Mouse (Mus musculus) ovary, postnatal 10 days (tissue): ENCODE measurements around the gene Ankrd39.
"Not testable (repeated sequence)": the region's sequence is repeated elsewhere in the genome, so short reads cannot be mapped to it uniquely, and the experiment has no call there.

ENCODE experiments used
- DNase-seq: peaks from one replicate; pipeline ENCODE4 v3.0.0; 2022; ENCODE audit warnings: low spot score

Gene Ankrd39

DNA sequence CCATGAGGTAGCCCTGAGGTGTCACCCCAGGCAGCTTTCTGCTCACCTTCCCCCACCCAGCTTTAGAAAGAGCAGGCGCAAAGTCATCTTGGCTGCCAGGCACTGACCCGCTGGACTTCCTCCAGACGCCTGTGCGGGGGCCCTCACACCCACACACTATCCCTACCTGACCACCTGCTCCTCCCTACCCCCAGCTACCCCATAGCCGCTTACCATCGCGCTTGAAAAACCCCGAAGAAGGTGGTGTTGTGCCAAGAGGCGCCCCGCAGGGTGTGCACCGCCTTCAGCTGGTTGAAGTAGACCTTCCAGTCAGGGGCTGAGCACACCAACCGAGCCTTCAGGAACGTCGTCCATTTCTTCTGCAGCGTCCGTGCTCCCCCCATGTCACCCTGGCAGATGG is 5.3 kb upstream of the Ankrd39 start:
- no peak for DNase-seq

DNA sequence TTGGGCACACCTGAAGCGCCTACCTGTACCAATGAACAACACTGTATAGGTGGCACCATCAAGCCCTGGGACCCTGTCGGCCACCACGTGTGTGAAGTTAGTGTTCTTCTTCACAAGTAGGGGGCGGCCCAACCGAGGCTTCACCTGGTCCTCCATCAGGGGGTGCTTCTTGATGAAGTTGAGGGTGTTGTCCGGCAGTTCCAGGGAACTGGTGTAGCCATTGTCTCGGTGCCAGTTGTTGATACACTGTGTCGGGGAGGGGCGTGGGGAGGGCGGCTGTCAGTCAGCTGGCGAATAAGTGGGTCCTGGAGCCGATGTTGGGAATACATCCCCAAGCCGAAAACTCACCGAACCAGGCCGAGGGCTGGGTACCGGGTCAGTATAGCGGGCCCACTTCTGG is 4.7 kb upstream of the Ankrd39 start:
- DNase-seq = no peak

DNA sequence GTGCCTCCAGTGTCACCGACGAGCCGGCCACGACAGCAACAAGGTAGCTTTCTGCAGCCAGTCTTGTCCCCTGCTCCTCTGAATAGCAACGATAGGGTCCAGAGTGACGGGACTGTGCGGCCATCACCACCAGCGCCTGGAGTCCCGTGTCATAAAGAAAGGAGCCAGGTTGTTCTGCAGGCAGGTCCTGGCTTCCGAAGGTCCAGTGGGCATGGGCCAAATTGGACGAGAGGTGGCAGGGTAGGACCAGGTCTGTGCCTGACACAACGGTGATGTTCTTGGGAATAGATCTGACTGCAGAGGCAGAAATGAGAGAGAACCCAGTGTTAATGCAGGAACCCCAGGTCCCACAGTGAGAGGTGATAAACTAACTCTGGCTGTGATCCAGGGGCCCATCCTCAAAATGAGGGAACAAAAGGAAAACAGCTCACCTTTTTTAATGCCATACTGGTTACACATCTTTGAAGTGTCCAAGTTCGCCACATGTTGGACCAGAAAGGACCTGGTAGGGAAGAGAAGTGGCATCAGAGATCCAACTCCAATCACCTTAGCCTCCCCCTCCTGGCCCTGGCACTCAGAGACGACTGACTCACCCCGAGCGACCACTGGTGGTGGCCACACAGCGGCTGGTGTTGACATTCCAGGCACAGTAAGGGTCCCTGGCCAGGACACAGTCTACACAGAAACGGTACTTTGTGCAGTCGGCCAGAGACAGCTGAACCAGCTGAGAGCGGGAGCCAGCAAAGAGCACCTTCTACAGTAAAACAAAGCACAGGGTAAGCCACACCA is 3.0 kb upstream of the Ankrd39 start:
- DNase-seq = no peak

GRCm38 (mm10) chr1:36549491-36549890 is 2.2 kb upstream of the Ankrd39 start:
- DNase-seq = no peak

- no peak for DNase-seq
These were observed 1.5 kb upstream of the Ankrd39 start for GRCm38 (mm10) chr1:36548771-36549170.

- DNase-seq = no peak
These were observed 845 bp upstream of the Ankrd39 start for GRCm38 (mm10) chr1:36547981-36548598.

- no peak for DNase-seq
These were observed 1.2 kb downstream of the Ankrd39 start for GRCm38 (mm10) chr1:36545845-36546600.

DNA sequence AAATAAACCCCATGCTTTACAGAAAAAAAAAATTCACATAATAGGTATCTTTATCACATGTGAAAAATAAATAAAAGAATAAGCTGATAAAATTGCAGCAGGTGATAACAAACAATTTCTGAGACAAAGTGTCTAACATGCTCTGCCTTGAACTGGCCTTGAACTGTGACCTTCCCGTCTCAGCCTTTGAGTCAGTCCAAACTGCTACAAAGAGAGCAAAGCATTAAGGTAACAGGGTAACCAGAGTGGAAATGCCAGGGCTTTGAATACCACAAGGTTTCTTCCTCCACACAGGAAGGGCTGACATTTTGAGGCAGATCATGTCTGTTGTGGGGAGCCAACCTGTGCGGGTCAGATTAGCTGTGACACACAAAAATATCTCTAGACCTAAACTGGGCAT is 1.9 kb downstream of the Ankrd39 start:
- no peak for DNase-seq

- DNase-seq = no peak
These were observed 4.3 kb downstream of the Ankrd39 start for GRCm38 (mm10) chr1:36542925-36543324.

- DNase-seq = no peak
These were observed 5.4 kb downstream of the Ankrd39 start for GRCm38 (mm10) chr1:36541844-36542243.

DNA sequence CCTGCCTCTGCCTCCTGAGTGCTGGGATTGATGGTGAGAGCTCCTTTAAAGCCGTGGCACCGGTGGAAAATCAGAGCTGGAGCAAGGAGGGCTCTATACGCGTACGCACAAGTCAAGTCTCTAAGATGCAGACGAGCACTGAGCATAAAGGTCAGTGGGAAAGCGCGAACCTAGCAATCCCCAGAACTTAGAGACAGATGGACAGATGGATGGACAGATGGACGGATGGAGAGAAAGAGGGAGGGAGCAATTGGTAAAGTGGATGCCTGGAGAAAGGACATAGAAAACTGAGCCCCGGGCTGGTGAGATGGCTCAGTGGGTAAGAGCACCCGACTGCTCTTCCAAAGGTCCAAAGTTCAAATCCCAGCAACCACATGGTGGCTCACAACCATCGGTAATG is 6.4 kb downstream of the Ankrd39 start:
- no peak for DNase-seq

- no peak for DNase-seq
These were observed 7.1 kb downstream of the Ankrd39 start for GRCm38 (mm10) chr1:36540132-36540531.

GRCm38 (mm10) chr1:36539186-36539585 is 8.1 kb downstream of the Ankrd39 start, which contains the start of gene Gm42417:
Gm42417 (minus strand) TSS chr1:36539429.
- DNase-seq = no peak

DNA sequence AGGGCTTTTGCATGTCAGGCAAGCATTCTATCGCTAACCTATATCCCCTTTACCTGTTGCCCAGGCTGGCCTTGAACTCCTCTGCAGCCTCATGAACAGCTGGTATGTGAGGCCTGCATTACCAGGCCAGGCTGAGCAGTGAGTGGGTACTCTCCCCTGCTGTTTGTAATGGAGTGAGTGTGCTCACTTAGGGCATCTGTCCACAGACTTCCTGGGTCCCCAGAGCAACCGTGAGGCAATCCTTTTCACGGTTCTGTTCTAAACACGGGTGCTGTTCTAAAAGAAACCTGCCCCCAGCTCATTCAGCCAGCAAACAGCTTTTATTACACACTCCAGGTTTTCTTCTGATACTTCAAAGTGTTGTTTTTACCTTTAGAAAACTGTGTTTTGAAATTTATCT is 8.5 kb downstream of the Ankrd39 start:
- no peak for DNase-seq

DNA sequence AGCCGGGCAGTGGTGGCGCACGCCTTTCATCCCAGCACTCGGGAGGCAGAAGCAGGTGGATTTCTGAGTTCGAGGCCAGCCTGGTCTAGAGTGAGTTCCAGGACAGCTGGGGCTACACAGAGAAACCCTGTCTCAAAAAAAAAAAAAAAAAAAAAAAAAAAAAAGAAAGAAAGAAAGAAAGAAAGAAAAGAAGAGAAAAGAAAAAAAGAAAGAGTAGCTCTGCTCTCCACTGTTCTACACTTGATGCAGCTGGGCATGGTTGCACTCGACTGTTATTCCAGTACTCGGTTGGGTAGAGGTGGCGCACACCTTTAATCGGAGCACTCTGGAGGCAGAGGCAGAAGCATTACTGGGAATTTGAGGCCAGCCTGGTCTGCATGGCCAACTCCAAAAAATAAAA is 10.5 kb downstream of the Ankrd39 start, which contains the start of gene Ankrd23:
Gene Ankrd23 (minus strand): TSS at position 101 of the 400 bp plus-strand sequence.
- DNase-seq = not testable (repeated sequence)

GRCm38 (mm10) chr1:36536397-36536728 is 10.9 kb downstream of the Ankrd39 start:
- no peak for DNase-seq

DNA sequence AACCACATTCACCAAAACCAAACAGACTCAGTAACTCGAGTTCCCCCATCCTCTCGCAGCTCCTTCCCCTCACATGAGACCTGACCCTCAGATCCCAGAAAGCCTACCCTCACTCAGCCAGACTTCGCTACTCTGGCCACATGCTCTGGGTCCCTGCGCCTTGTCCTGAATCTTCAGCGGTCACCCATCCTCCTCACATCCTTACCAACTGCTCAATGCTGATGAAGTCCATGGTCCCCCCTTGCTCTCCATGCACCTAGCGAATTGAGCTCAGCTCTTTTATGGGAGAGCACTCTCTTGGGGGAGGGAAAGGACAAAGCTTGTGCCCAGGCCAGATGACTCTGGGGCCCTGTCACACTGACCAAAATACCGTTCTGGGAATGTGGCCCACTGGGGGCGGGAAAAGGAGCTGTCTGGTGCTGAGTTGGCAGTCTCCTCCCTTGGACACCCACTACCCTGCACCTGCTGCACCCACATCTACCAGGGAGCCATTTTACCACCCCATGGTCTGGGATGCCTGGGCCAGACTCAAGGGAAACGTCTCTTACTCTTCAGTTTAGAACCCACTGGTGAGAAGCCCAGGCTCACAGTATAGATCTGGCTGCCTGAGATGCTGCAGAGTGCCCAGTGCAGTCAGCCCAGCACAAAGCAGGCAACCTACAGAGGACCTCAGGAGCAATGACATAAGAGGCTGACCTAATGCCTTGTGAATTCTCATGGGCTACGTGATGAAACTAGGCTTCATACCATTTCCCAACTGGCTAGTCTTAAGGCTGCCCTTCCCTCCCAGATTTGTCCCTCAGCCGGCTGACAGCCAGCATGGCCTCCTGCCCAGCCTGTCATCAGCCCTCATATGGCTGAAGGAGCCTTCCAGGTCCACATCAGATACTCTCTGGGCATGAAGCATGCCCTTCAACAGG is 11.5 kb downstream of the Ankrd39 start:
- DNase-seq = no peak

GRCm38 (mm10) chr1:36534595-36535058 is 12.6 kb downstream of the Ankrd39 start:
- no peak for DNase-seq

DNA sequence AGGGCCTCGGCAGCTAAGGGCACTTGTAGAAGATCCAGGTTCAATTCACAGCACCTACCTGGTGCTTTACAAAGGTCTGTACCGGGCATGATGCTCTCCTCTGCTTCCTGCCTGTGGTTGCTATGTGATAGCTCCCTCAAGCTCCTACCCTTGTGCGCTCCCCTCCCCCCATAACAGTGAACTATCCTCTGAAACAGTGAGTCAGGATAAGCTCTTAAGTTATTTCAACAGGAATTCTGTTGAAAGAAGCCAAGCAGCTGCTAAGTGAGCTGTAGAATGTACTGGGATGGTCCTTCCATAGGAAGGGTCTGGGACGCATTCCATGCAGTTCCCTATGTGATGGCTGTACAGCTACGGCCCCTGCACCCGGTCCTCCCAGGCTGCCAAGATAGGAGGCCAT is 13.7 kb downstream of the Ankrd39 start:
- DNase-seq = no peak

DNA sequence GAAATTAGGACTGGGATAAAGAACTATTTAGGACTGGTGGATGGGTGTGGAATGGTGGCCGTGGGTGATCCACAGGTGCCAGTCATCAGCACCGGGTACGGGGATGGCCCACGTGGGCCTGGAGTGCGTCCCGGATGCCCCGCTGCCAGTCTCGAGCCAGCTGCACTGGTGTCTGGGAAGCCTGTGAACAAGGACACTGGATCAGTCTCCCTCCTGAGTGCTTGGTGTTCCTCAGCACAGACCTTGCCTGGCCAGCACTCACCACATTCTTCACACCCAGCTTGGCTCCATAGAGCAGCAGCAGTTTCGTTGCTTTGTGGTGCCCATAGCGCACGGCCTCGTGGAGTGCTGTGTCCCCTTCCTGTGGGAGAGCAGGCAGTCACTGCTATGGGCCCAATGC is 15.8 kb downstream of the Ankrd39 start:
- no peak for DNase-seq

DNA sequence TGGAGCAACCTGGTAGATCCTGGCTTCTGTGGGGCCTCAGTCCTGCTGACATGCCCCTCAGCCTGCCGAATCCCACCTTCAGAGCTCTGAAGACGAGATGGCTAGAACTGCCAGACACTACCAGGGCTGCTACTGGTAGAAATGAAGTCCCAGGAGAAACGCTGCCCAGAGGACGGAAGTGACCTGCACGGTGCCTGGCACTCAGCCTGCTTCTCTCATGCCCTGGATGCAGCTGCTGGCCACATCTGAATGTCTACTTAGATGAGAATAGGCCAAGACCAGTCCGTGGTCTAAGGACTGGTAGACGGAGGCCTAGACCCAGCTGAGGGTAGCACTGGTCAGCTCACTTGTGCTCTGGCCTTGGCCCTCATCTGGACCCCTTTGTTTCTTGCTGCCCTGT is 16.3 kb downstream of the Ankrd39 start:
- DNase-seq = no peak

DNA sequence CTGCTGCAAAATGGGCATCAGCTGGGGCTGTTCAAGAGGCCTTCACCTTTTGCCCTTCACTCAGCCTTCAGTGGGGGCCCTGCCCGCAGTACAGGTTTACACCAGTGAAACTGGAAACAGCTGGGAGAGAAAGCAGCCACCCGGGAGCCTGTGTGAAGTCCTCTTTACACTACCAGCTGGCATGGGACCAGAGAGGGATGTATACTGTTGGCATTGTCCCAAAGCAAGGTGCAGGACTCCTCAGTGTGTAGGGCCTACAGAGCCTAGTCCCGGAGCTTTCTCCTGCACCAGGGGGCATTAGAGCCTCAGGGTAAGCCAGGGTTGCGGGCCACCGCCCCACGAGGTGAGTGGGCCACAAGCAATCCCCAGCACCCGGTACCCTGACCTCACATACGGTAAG is 16.8 kb downstream of the Ankrd39 start:
- DNase-seq = no peak
